Mouse (Mus musculus): ENCODE results near the gene Cfap298.

DNA sequence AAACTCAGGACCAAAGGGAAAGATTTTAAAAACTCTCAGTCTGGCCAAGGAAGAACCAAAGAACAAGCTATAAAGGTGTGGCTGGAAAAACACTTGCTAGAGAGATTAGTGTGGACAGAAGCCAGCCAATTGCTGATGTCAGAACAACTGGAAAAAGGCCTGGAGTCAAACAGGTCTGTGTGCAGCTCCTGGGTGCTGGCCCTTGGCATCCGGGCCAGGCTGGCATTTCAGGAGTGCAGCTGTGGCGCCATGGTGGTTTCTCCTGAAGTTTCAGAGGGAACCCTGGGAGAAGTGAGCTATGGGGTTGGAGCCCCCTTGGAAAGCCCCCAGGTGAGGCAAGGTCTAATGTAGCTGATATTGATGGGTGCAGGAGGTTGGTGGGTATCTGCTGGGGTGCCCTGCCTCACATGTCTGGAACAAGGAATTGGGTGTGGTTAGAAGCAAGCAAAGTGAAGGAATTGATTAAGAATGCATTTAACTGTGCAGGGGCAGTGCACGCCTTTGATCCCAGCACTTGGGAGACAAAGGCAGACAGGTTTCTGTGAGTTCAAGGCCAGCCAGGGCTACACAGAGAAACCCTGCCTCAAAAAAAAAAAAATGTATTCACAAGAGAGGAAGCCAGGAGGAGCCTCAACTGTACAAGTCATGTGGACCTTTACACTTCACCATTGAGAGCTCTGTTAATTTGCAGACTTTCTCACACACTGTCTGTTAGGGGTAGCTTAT, 56.6 kb downstream of the Cfap298 start:
- TF ChIP-seq CTCF (IDR thresholded peaks at IDR 0.05): no peak
- no peak for TF ChIP-seq EP300 (IDR thresholded peaks at IDR 0.05)

All from lung, postnatal 0 days (tissue).